ENCODE assay signal across 8 mouse cellular contexts in genomic region chr7:111122084-111122530, GRCm38 (mm10). TPM values are rescaled to one million over a fixed set of nuclear protein-coding genes. Genes with fewer than 3 reads are reported as not detected.
DNase-seq lines count a peak whose midpoint lies in the region; ATAC-seq lines count a peak whose summit lies in the region.

No protein-coding gene starts in this region.

- H3K4me2 ChIP-seq in intestine, embryonic 15.5 days (replicated peaks): peak overlapping the region; percentile 89
- peak overlapping the region; percentile 97 for H3K4me2 ChIP-seq in liver, embryonic 13.5 days

- H3K9ac ChIP-seq in intestine, embryonic 15.5 days: peak overlapping the region; percentile 78
- H3K9ac ChIP-seq in liver, embryonic 13.5 days: peak overlapping the region; percentile 94

- no peaks in the 10 kb centered on the region for H3K27me3 ChIP-seq in intestine, embryonic 15.5 days (replicated peaks)
- no peaks in the 10 kb centered on the region for H3K27me3 ChIP-seq in liver, embryonic 13.5 days

- WGBS in intestine, embryonic 15.5 days: under 1% methylated on average over 34 of the region's 34 CpGs
- WGBS in liver, embryonic 13.5 days (ENCODE audit: insufficient replicate concordance): under 1% methylated on average over 34 of the region's 34 CpGs

- no peaks in the 10 kb centered on the region for H3K9me3 ChIP-seq in intestine, embryonic 15.5 days
- H3K9me3 ChIP-seq in liver, embryonic 13.5 days (replicated peaks): no peaks in the 10 kb centered on the region

- H3K36me3 ChIP-seq in intestine, embryonic 15.5 days: no peaks in the 10 kb centered on the region
- 0 out of 2 replicates have a peak, but pooled peaks cover 5% of the 10 kb centered on the region for H3K36me3 ChIP-seq in liver, embryonic 13.5 days

- peaks cover 5% of the 10 kb centered on the region; the same call in 1 of the 2 replicates for H3K4me1 ChIP-seq in intestine, embryonic 15.5 days (replicated peaks)
- peaks cover 31% of the 10 kb centered on the region for H3K4me1 ChIP-seq in liver, embryonic 13.5 days (replicated peaks)

- peak overlapping the region; percentile 96 for H3K27ac ChIP-seq in intestine, embryonic 15.5 days
- H3K27ac ChIP-seq in liver, embryonic 13.5 days: peak overlapping the region; percentile 95

- DNase-seq in 3134 (ENCODE audit: extremely low read depth, insufficient read length, low spot score) (peak; percentile 93), ES-CJ7 (ENCODE audit: low read depth, low spot score) (peak; percentile 60)
- peak; percentile 83 to 93 for DNase-seq in cerebellum, postnatal 25 days
- peak; percentile 68 for DNase-seq in gastrocnemius, adult 18-20 months (ENCODE audit: low spot score)
- peak; percentile 74 for DNase-seq in liver, embryonic 13.5 days
- DNase-seq in spleen, postnatal 14 days (ENCODE audit: low spot score in 2 of 2): no peak

- ATAC-seq in intestine, embryonic 15.5 days: peak; percentile 92
- ATAC-seq in liver, embryonic 13.5 days (ENCODE audit: low read depth): peak; percentile 77
- ATAC-seq in monocyte, adult 5-6 weeks (replicated peaks; ENCODE audit: insufficient number of reproducible peaks, low FRiP score, low TSS enrichment, poor library complexity, severe bottlenecking): peak; percentile 71

- peak overlapping the region; percentile 51 for H3K4me3 ChIP-seq in intestine, embryonic 15.5 days (replicated peaks)
- H3K4me3 ChIP-seq in liver, embryonic 13.5 days (replicated peaks): peak overlapping the region; percentile 82

RNA-seq across cellular contexts. Expression of gene Eif4g2, which starts 39.3 kb away (rescaled TPM):
- total RNA-seq in gastrocnemius, adult 18-20 months (2021): 100 to 1,000 TPM; 747 to 765 TPM
- 632 and 726 TPM in 2 replicates for polyA plus RNA-seq in intestine, embryonic 15.5 days (2015; fragmentation: Nextera tagmentation; extraction: Ambion mirVana)
- polyA plus RNA-seq in liver, embryonic 13.5 days (2015; fragmentation: Nextera tagmentation; extraction: Ambion mirVana): 429 and 601 TPM in 2 replicates
- 604 to 1,278 TPM (median 709 TPM) in 3 replicates for total RNA-seq in monocyte, adult 5-6 weeks (2017)

Comparison
In these comparisons a context has a peak if more than half of its experiments do, and no peak if none do; other contexts are left out.
1. DNase-seq: peak in 3134 (single experiment), ES-CJ7 (single experiment), cerebellum, postnatal 25 days (2 of 2), gastrocnemius, adult 18-20 months (single experiment) and liver, embryonic 13.5 days (single experiment); none in spleen, postnatal 14 days (0 of 2).
2. Peak in every context shown above with its lines, with median percentiles within 50 percentile points of each other: ATAC-seq.